Mouse (Mus musculus) T-cell, adult 2 months (primary cell): ENCODE data around the gene Sez6.

Source experiments
- DNase-seq: peaks from one replicate; pipeline ENCODE4 v3.0.0; 2022; ENCODE audit warnings: low spot score

Gene Sez6

DNA sequence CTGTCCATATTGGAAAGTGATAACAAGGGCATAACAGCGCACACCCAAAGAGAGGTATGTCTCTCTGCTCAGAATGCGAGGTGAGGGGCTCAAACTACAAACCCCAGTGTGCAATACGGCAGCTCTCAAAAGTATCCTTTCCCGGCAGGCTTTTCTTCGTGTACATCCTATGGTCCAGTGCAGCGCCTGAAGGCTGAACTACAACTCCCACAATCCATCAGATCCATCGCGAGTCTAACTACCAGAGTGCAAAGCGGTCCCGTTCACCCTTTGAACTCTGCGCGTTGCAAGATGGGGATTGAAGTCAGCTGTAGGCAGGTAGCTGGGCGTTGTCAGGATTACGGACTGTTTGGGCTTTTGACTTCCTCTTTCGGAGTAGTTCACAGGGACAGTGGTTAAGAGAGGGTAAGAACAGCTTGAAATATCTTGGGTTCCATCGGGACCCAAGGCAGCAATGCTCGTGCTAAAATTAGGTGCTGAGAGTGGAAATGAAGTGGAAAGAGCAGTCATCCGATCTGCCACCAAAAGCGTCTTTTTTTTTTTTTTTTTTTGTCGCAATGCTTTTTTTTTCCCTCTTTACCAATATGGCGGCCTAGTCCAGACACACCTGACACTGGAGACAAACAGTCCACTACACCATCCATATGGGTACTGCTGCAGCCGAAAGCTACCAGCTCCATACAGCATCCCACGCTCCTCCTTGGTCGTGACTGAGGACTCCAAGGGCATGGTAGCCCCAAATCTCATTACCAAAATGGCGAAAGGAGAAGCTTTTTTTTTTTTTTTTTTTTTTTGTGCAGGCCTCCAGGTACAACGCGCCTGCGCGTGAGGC, 51.2 kb downstream of the Sez6 start:
- peak; percentile 98 for DNase-seq

DNA sequence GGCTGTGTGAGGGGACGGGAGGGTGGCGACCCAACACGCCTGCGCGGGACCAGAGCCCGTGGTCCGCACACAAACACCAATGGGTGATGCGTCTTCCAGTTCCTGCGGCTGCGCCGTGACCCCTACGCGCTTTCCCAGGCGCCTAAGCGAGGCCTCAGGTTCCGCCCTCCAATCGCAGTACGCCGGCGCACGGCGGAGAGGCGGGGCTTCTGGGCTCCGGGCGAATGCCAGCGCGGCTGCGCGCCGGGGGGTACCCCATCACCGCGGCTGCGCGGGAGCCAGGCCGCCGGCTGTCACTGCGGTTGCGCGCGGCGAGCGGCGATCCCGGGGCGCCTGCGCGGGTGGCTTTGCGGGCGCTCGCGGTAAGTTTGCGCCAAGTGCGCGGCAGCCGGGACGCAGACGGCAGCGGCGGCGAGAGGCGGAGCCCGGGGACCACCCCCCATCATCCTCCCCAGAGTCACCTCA, 51.9 kb downstream of the Sez6 start, which contains the start of gene Phf12:
Gene Phf12 (plus strand): TSS at position 314 of the 465 bp plus-strand sequence.
- peak; percentile 100 for DNase-seq

- DNase-seq, result peak; percentile 51
Observed at GRCm38 (mm10) chr11:77983191-77983936, 52.8 kb downstream of the Sez6 start.

GRCm38 (mm10) chr11:77983937-77984835, 53.6 kb downstream of the Sez6 start:
- peak; percentile 50 for DNase-seq

GRCm38 (mm10) chr11:77984836-77985231, 54.2 kb downstream of the Sez6 start:
- no peak for DNase-seq

GRCm38 (mm10) chr11:77985541-77986065, 55.0 kb downstream of the Sez6 start:
- DNase-seq, result no peak

GRCm38 (mm10) chr11:77989071-77989690, 58.6 kb downstream of the Sez6 start:
- no peak for DNase-seq

DNA sequence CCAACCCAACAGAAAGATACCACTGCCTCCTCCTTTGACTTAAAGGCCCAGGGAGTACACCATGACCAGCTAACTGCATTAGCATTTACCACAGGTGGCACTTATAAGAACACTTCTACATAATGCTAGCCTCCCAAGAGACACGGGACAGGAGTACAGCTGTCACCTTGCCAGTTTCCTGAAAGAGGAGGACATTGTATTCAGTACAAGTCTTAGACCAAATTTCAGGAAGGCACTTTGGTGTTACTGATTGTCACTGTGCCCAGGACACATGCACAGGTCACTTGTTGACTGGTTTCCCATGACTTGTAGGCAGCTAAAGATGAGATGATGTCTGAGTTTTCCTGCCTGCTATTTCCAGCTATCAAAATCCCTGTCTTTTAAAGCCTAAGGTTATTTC, 65.0 kb downstream of the Sez6 start:
- DNase-seq, result no peak

- DNase-seq, result no peak
Observed at GRCm38 (mm10) chr11:78006446-78006845, 75.8 kb downstream of the Sez6 start.

GRCm38 (mm10) chr11:78019676-78020075, 89.1 kb downstream of the Sez6 start:
- DNase-seq, result peak; percentile 58

GRCm38 (mm10) chr11:78023607-78024006, 93.0 kb downstream of the Sez6 start:
- DNase-seq, result peak; percentile 26
